Mouse (Mus musculus) heart, postnatal 0 days (tissue): ENCODE data around the gene Zpbp2. TPM values are rescaled to one million over a fixed set of nuclear protein-coding genes. Genes with fewer than 3 reads are reported as not detected.

Source experiments
- ATAC-seq: fragments of 200-750 bp; cut with Nextera tagmentation; 2 replicates; pipeline ENCODE4 v1.8.0; 2017; ENCODE audit warnings: low read depth, moderate number of reproducible peaks, moderate library complexity; ENCODE audit not compliant: insufficient read depth
- DNase-seq: peaks from one replicate; pipeline ENCODE4 v3.0.0-alpha.2; 2016; ENCODE audit warnings: low spot score
- H3K27ac ChIP-seq: fragments of 300-500 bp; sonication (generic); 2 replicates; pipeline ENCODE4 v1.5.1; 2014; ENCODE audit warnings: low read depth, mild to moderate bottlenecking
- H3K27me3 ChIP-seq: fragments of 300-500 bp; sonication (generic); 2 replicates; pipeline ENCODE4 v1.6.1; 2014; ENCODE audit warnings: low read length, mixed read lengths; ENCODE audit not compliant: control insufficient read depth, insufficient read depth
- H3K36me3 ChIP-seq: fragments of 300-500 bp; sonication (generic); replicated peaks from 2 replicates; pipeline ENCODE4 v1.6.1; 2014; ENCODE audit warnings: low read length, mixed read lengths; ENCODE audit not compliant: control insufficient read depth, insufficient read depth
- H3K4me1 ChIP-seq: fragments of 300-500 bp; sonication (generic); 2 replicates; pipeline ENCODE4 v1.6.1; 2014; ENCODE audit warnings: antibody characterized with exemption; ENCODE audit not compliant: control insufficient read depth, insufficient read depth
- H3K4me2 ChIP-seq: fragments of 300-500 bp; sonication (generic); 2 replicates; pipeline ENCODE4 v1.6.1; 2014; ENCODE audit warnings: low read depth, mild to moderate bottlenecking, low read length, moderate library complexity
- H3K4me3 ChIP-seq: fragments of 300-500 bp; sonication (generic); 2 replicates; pipeline ENCODE4 v1.5.1; 2014; ENCODE audit warnings: low read depth, low read length
- H3K9ac ChIP-seq: fragments of 300-500 bp; sonication (generic); replicated peaks from 2 replicates; pipeline ENCODE4 v1.6.1; 2014; ENCODE audit warnings: low read depth, low read length, mixed read lengths
- H3K9me3 ChIP-seq: fragments of 300-500 bp; sonication (generic); replicated peaks from 2 replicates; pipeline ENCODE4 v1.6.1; 2016; ENCODE audit warnings: low read length; ENCODE audit not compliant: control insufficient read depth
- CTCF ChIP-seq: IDR thresholded peaks from 2 replicates; pipeline ENCODE4 v1.5.1; 2016; ENCODE audit warnings: antibody characterized with exemption, control low read depth, low read depth
- EP300 ChIP-seq: IDR thresholded peaks from 2 replicates; pipeline ENCODE4 v1.6.1; 2016; ENCODE audit warnings: antibody characterized with exemption, low read depth
- WGBS: fragments of 180-500 bp; shearing (Covaris S2); extraction: QIAGEN DNeasy Blood & Tissue Kit; methylation state at CpG from one replicate; pipeline ENCODE4 v1.1.7; 2014; 5-methylcytosine and 5-hydroxymethylcytosine counted together
- polyA plus RNA-seq: library from polyadenylated mRNA; unstranded; fragments of >200 nt; fragmentation: Nextera tagmentation; extraction: Ambion mirVana; gene quantifications from 2 replicates; pipeline ENCODE4 v1.2.1, GENCODE M21; 2015
- total RNA-seq: library from RNA; depleted of rRNA; stranded (reverse); fragments of >200 nt; gene quantifications from 2 replicates; pipeline ENCODE4 v1.2.3, GENCODE M21; 2014; ENCODE audit warnings: low replicate concordance

Zpbp2 gene
- total and polyA plus RNA-seq, 2 experiments from 2014 or later, result 0.14 TPM; not detected in 1

DNA sequence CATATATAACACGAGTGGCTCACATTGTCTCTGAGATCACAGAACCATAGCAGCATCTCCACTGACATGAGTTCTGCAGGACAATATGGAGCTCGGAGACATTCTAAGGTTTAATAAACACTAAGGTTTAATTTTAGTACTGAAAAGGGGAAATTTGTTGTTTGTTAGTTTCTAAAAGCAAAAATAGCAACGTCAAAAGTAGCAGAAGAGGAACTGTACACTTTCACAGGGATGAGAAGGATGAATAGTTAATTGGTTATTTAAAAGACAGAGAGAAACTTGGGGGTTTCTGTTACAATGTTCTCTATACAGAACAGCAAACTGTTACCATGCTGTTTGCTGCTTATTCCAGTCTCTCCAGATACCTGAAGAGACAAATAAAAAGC, 3.6 kb upstream of the Zpbp2 start:
- Histone ChIP-seq H3K9me3 (no peaks in the 10 kb centered on the region), H3K9ac (no peak overlapping the region), H3K27ac (no peak overlapping the region), H3K27me3 (peaks cover 72% of the 10 kb centered on the region), H3K36me3 (no peaks in the 10 kb centered on the region), H3K4me3 (no peak overlapping the region), H3K4me2 (no peak overlapping the region), H3K4me1 (peaks cover 6% of the 10 kb centered on the region; the same call in 1 of the 2 replicates)
- no peak for ATAC-seq
- 55% methylated on average over 3 of the region's 3 CpGs for WGBS
- TF ChIP-seq EP300 (no peak), CTCF (no peak)
- DNase-seq, result no peak

DNA sequence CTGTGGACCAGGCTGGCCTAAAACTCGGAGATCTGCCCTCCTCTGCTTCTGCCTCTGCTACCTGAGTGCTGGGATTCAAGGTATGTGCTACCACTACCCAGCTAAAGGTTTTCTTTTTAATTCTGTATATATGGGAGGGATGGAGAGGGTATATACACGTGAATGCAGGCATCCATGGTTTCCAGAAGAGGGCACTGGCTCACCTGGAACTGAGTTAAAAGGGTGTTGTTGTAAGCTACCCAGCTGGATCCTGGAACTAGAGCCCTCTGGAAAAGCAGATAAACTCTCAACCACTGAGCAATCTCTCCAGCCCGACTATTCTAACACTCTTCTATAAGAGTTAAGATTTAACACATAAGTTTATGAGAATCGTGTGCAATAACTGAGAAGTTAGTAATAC, 1.5 kb upstream of the Zpbp2 start:
- no peak overlapping the region for H3K4me2 ChIP-seq
- no peak overlapping the region for H3K27ac ChIP-seq
- H3K36me3 ChIP-seq, result no peaks in the 10 kb centered on the region
- no peaks in the 10 kb centered on the region for H3K9me3 ChIP-seq
- H3K4me1 ChIP-seq, result peaks cover 6% of the 10 kb centered on the region; the same call in 1 of the 2 replicates
- 59% methylated on average over 4 of the region's 4 CpGs for WGBS
- DNase-seq (no peak), ATAC-seq (no peak)
- peak; percentile 13; the same call in 1 of the 2 replicates for TF ChIP-seq CTCF
- TF ChIP-seq EP300, result no peak
- no peak overlapping the region for H3K4me3 ChIP-seq
- peaks cover 55% of the 10 kb centered on the region for H3K27me3 ChIP-seq
- no peak overlapping the region for H3K9ac ChIP-seq

DNA sequence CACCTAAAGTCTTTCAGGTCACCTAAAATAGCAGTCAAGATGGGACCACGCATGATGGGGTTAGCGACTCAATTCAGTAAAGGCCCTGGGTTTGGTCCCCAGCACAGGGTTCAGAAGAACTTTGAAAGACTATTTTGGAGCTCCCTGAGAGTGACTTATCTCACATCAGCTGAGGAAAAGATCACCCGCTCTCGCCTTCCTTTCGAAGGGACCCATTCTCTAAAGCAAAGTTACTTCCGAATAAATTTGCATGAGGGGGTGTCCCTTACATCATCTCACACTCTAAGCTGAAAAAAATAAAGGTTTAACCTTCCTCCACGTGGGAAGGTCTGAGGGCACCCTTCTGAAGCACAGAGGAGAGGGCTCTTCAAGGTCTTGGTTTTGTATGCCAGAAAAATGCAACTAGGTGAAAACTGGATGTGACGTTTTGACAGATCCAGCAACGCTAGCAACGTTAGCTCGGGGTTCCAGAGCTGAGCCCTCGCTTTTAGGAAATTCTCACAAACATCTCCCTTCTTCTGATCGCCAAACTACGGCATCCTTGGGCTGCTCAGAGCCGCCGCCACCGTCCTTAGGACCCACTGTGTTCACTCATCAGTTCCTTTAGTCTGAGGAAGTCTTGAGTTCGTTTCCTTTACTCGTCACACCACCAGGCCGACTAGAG, 454 bp upstream of the Zpbp2 start:
- Histone ChIP-seq H3K4me2 (peak overlapping the region; percentile 62), H3K27ac (0 out of 2 replicates have a peak overlapping the region, but pooled peaks have one; percentile 61), H3K36me3 (no peaks in the 10 kb centered on the region), H3K9me3 (no peaks in the 10 kb centered on the region), H3K4me1 (peaks cover 6% of the 10 kb centered on the region; the same call in 1 of the 2 replicates), H3K9ac (no peak overlapping the region), H3K4me3 (peak overlapping the region; percentile 69), H3K27me3 (peaks cover 46% of the 10 kb centered on the region)
- 21% methylated on average over 20 of the region's 20 CpGs for WGBS
- ATAC-seq (no peak), DNase-seq (no peak)
- TF ChIP-seq EP300 (no peak), CTCF (no peak)

- no peaks in the 10 kb centered on the region for H3K36me3 ChIP-seq
- peaks cover 15% of the 10 kb centered on the region; the same call in 1 of the 2 replicates for H3K27me3 ChIP-seq
- no peak for DNase-seq
- ATAC-seq, result no peak
- H3K4me1 ChIP-seq, result peaks cover 6% of the 10 kb centered on the region; the same call in 1 of the 2 replicates
- no peak overlapping the region for H3K9ac ChIP-seq
- H3K4me3 ChIP-seq, result no peak overlapping the region
- H3K9me3 ChIP-seq, result no peaks in the 10 kb centered on the region
- no peak overlapping the region for H3K27ac ChIP-seq
- H3K4me2 ChIP-seq, result no peak overlapping the region
- 84% methylated on average over 4 of the region's 4 CpGs for WGBS
- no peak for TF ChIP-seq EP300
- TF ChIP-seq CTCF, result no peak
Measured at GRCm38 (mm10) chr11:98553966-98554365, 3.1 kb downstream of the Zpbp2 start.

DNA sequence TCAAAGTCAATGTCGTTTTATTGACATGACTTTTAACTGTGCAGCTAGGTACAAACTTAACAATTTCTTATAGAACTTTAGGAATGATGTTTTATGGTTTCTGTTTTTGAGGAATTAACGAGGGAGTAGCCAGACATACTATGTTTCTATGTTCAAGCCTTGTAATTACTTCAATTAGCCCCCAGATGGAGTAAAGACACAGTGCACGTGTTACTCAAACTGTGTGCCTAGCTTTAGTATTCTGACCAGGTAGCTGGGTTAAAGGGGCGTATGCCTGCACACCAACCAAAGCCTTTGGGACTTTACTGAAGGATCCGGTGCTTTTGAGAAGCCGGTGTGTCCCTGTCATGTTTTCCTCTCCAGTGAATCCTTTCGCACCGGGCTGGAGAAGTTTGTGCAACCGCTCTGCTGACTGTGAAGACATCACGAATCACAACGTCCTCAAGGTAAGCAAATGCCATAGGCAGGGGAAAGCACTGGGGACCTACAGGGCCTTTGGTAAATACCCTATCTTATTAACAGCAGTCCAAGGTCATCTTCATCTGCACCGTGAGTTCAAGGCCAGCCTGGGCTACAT, 4.3 kb downstream of the Zpbp2 start:
- ATAC-seq (no peak), DNase-seq (peak; percentile 31)
- Histone ChIP-seq H3K27me3 (peaks cover 3% of the 10 kb centered on the region; the same call in 1 of the 2 replicates), H3K4me3 (no peak overlapping the region), H3K36me3 (no peaks in the 10 kb centered on the region), H3K4me1 (peaks cover 6% of the 10 kb centered on the region; the same call in 1 of the 2 replicates), H3K4me2 (no peak overlapping the region), H3K9me3 (no peaks in the 10 kb centered on the region), H3K27ac (no peak overlapping the region), H3K9ac (no peak overlapping the region)
- WGBS, result 57% methylated on average over 12 of the region's 12 CpGs
- TF ChIP-seq EP300 (no peak), CTCF (peak; percentile 56)
